Mouse (Mus musculus) olfactory bulb, adult 2 months (tissue): ENCODE results near the gene Disp1.

Experiments used
- CTCF ChIP-seq: fragments of 200-500 bp; IDR thresholded peaks from 2 replicates; pipeline ENCODE4 v1.5.1; 2012; ENCODE audit warnings: low read depth, mild to moderate bottlenecking, low read length, moderate library complexity; ENCODE audit not compliant: insufficient read depth
- POLR2A ChIP-seq: fragments of 200-500 bp; IDR thresholded peaks from 2 replicates; pipeline ENCODE4 v1.6.1; 2012; ENCODE audit warnings: mild to moderate bottlenecking, low read depth, low read length, moderate library complexity; ENCODE audit not compliant: insufficient read depth

DNA sequence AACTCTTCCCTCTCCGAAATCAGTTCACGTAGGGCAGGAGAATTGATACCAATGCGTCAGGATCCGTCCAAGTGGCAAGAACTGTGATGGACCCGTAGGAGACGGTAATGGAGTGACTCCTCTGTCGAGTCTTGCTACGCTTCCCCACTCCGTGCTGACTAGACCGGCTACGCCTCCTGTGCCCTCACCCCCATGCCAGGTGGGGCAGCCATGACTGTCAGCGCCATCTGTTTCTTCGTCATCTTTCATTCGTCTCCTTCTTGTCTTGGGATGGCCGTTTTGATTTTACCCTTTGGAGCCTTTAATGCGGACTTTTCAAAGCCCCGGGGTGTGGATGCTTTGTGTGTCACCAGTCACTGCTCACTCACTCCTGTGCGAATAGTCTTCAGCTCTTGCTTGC lies 26.6 kb downstream of the Disp1 start:
- TF ChIP-seq POLR2A: no peak
- TF ChIP-seq CTCF: no peak
